Mouse (Mus musculus): Measurements from ENCODE around the gene Prr3. TPM values are rescaled to one million over a fixed set of nuclear protein-coding genes. Genes with fewer than 3 reads are reported as not detected.

The Prr3 gene
- 21.6 and 33.3 TPM in 2 replicates for polyA plus RNA-seq (2012; ENCODE audit: low replicate concordance)

GRCm38 (mm10) chr17:35979401-35980362 lies at the start of gene Prr3, which contains the start of gene Gnl1:
Gene Prr3 (minus strand): TSS chr17:35980236.
Gene Gnl1 (plus strand): TSS chr17:35979851.

DNA sequence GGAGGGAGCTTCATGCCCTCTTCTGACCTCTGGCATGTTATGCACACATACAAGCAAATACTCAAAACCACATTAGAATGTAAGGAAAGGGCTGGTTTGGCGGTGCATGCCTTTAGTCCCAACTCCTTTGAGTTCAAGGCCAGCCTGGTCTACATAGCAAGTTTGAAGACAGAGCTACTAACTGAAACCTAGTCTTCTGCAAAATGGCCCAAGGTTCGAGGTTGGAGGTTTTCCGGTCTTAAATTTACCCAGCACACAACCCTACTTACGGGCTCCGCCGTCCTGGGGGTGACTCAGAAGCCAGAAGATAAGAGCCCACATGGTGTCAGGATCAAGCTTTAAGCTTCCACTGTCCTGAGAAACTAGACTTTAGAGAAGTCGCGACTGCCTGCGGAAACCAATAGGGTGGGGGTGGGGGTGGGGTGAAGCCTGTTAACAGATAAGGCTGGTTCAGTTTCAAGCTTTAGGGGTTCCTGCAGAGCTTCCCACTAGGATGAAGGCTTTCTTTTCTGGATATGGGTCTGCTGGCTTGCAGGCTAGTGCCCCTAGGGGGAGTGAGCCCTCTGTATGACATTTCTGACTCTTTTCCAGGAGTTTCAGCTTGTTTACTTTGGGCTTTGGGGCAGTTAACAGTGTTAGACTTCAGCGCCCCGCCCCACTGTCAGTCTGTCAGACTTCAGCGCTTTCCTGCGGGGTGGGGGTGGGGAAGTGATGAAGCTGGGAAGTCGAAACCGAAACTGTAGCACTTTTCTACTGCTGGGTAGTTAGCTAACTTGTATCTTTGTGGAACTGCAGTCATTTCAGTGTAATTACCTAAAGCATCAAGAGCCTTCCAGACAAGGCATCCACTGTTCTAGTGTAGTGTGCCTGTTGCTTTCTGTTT lies 40.4 kb upstream of the Prr3 start, which contains the start of gene H2-T24:
H2-T24 (minus strand) TSS at position 370 of the 883 bp plus-strand sequence.

DNA sequence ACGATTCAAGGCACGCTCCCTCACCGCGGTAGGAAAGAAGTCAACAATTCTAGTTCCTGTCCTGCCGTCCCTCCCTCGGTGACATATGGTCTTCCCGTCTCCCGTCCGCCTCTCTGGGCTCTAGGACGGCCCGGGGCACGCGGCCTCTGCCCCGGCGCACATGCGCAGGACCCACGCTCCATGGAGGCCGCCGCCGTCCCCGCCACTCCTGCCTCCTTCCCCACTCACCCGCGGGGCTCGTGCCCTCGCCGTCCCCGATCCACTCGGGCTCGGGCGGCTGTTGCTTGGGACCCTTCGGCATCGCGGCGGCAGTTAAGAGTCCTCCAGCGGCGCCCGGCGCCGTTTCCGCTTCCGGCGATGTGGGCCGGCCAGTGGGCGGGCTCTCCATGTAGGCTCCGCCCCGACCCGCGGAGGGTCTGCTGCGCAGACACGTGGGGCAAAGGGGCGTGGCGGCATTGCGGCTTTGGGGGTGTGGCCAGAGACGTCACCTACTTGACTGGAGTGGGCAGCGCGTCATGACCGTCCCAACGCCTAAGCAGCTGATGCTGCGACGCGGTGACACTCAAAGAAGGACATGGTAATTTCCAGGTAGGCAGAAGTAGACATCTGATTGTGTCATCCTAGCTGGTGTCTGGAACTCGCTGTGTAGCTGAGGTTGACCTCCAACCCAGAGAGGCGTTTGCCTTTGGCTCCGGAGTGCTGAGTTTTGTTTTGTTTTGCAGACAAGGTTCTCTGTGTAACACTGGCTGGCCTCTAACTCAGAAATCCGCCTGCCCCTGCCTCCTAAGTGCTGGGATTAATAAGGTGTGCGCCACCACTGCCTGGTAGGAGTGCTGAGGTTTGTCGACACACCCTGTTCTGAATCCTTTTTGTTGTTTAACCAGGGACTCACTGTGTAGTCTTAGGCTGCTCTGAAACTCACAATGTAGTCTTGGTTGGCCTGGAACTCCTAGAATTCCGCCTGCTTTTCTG lies 10.3 kb downstream of the Prr3 start, which contains the start of gene Abcf1:
Abcf1 (minus strand) TSS at position 344 of the 972 bp plus-strand sequence.

Other genes starting within 250 kb of the Prr3 start
- gene Ier3, start 158.6 kb downstream of the Prr3 start, polyA plus RNA-seq (2012; ENCODE audit: low replicate concordance) = 8.4 and 14.3 TPM in 2 replicates
- 36.3 and 38.3 TPM in 2 replicates for gene Flot1, start 157.0 kb downstream of the Prr3 start, polyA plus RNA-seq (2012; ENCODE audit: low replicate concordance)
- gene Tubb5, start 141.9 kb downstream of the Prr3 start, polyA plus RNA-seq (2012; ENCODE audit: low replicate concordance) = 31.4 and 191 TPM in 2 replicates
- 12.5 and 21.7 TPM in 2 replicates for gene Mdc1, start 138.7 kb downstream of the Prr3 start, polyA plus RNA-seq (2012; ENCODE audit: low replicate concordance)
- gene Nrm, start 118.9 kb downstream of the Prr3 start, polyA plus RNA-seq (2012; ENCODE audit: low replicate concordance) = 23.3 and 52.1 TPM in 2 replicates
- 342 and 589 TPM in 2 replicates for gene Ppp1r18, start 114.6 kb downstream of the Prr3 start, polyA plus RNA-seq (2012; ENCODE audit: low replicate concordance)
- gene Dhx16, start 100.4 kb downstream of the Prr3 start, polyA plus RNA-seq (2012; ENCODE audit: low replicate concordance) = 46.8 and 73.3 TPM in 2 replicates
- gene 2310061I04Rik, start 82.8 kb downstream of the Prr3 start, polyA plus RNA-seq (2012; ENCODE audit: low replicate concordance) = 119 and 299 TPM in 2 replicates
- gene Atat1, start 70.2 kb downstream of the Prr3 start, polyA plus RNA-seq (2012; ENCODE audit: low replicate concordance) = 39.1 and 85.8 TPM in 2 replicates
- gene Mrps18b, start 63.8 kb downstream of the Prr3 start, polyA plus RNA-seq (2012; ENCODE audit: low replicate concordance) = 4.0 and 5.1 TPM in 2 replicates
- 36.3 and 53.1 TPM in 2 replicates for gene Ppp1r10, start 63.8 kb downstream of the Prr3 start, polyA plus RNA-seq (2012; ENCODE audit: low replicate concordance)
- 54.6 and 83.7 TPM in 2 replicates for gene Abcf1, start 10.5 kb downstream of the Prr3 start, polyA plus RNA-seq (2012; ENCODE audit: low replicate concordance)
- gene Gnl1, start 385 bp downstream of the Prr3 start, polyA plus RNA-seq (2012; ENCODE audit: low replicate concordance) = 75.2 and 143 TPM in 2 replicates
- gene H2-T24, start 40.3 kb upstream of the Prr3 start, polyA plus RNA-seq (2012; ENCODE audit: low replicate concordance) = 12.6 and 22.5 TPM in 2 replicates
- gene H2-T23, start 52.6 kb upstream of the Prr3 start, polyA plus RNA-seq (2012; ENCODE audit: low replicate concordance) = 321 and 328 TPM in 2 replicates
- 38.3 and 49.1 TPM in 2 replicates for gene H2-T22, start 62.5 kb upstream of the Prr3 start, polyA plus RNA-seq (2012; ENCODE audit: low replicate concordance)
- gene Gm6034, start 62.7 kb upstream of the Prr3 start, polyA plus RNA-seq (2012; ENCODE audit: low replicate concordance) = 0.27 and 0.30 TPM in 2 replicates
- 151 and 155 TPM in 2 replicates for gene Gm11127, start 78.1 kb upstream of the Prr3 start, polyA plus RNA-seq (2012; ENCODE audit: low replicate concordance)
- gene Gm19684, start 141.4 kb upstream of the Prr3 start, polyA plus RNA-seq (2012; ENCODE audit: low replicate concordance) = 0.27 and 0.35 TPM in 2 replicates
- 0.76 and 2.1 TPM in 2 replicates for gene Gm7030, start 149.2 kb upstream of the Prr3 start, polyA plus RNA-seq (2012; ENCODE audit: low replicate concordance)
- gene Gm8909, start 188.3 kb upstream of the Prr3 start, polyA plus RNA-seq (2012; ENCODE audit: low replicate concordance) = 0.31 and 0.48 TPM in 2 replicates
- 0.16 and 0.17 TPM in 2 replicates for gene H2-T3, start 210.1 kb upstream of the Prr3 start, polyA plus RNA-seq (2012; ENCODE audit: low replicate concordance)